Mouse (Mus musculus): Measurements from ENCODE around the gene Rb1. TPM values are rescaled to one million over a fixed set of nuclear protein-coding genes. Genes with fewer than 3 reads are reported as not detected.
A peak's percentile ranks its signal among the peaks of the same experiment; 100 is the strongest.

Rb1 gene
- total RNA-seq, 2 experiments from 2014 or later, result 14.4 to 20.1 TPM

- TF ChIP-seq CTCF (IDR thresholded peaks at IDR 0.05), result no peak
- no peak for DNase-seq
- intact Hi-C loops (cut with DNase I), result no loop called here
Observed at GRCm38 (mm10) chr14:73292434-73292833, 33.2 kb downstream of the Rb1 start.

GRCm38 (mm10) chr14:73289915-73290314 lies 35.7 kb downstream of the Rb1 start:
- DNase-seq, result no peak
- intact Hi-C loops (cut with DNase I), result loop anchor here (5.0 kb wide), 1 partner anchor 53 kb away; the partner anchor contains the start of gene Lpar6
- no peak for TF ChIP-seq CTCF (IDR thresholded peaks at IDR 0.05)
- Histone ChIP-seq H3K4me3 (no peak overlapping the region), H3K27ac (no peak overlapping the region)

More at GRCm38 (mm10) chr14:73292434-73292833, 33.2 kb downstream of the Rb1 start:
- H3K27ac ChIP-seq, result no peak overlapping the region
- H3K4me3 ChIP-seq, result no peak overlapping the region

GRCm38 (mm10) chr14:73280996-73281395 lies 44.6 kb downstream of the Rb1 start:
- Histone ChIP-seq H3K27ac (no peak overlapping the region), H3K4me3 (no peak overlapping the region)
- no peak for DNase-seq
- intact Hi-C loops (cut with DNase I), result no loop called here
- peak; percentile 57 for TF ChIP-seq CTCF (IDR thresholded peaks at IDR 0.05)

- Histone ChIP-seq H3K27ac (no peak overlapping the region), H3K4me3 (no peak overlapping the region)
Observed at GRCm38 (mm10) chr14:73279096-73279495, 46.5 kb downstream of the Rb1 start.

GRCm38 (mm10) chr14:73271807-73272206 lies 53.8 kb downstream of the Rb1 start:
- H3K4me3 ChIP-seq, result no peak overlapping the region
- H3K27ac ChIP-seq, result no peak overlapping the region
- intact Hi-C loops (cut with DNase I), result no loop called here
- TF ChIP-seq CTCF (IDR thresholded peaks at IDR 0.05), result no peak
- no peak for DNase-seq

More at GRCm38 (mm10) chr14:73279096-73279495, 46.5 kb downstream of the Rb1 start:
- intact Hi-C loops (cut with DNase I), result no loop called here
- TF ChIP-seq CTCF (IDR thresholded peaks at IDR 0.05), result no peak
- DNase-seq, result no peak

GRCm38 (mm10) chr14:73266166-73266565 lies 59.5 kb downstream of the Rb1 start:
- peak; percentile 47 for TF ChIP-seq CTCF (IDR thresholded peaks at IDR 0.05)
- Histone ChIP-seq H3K27ac (no peak overlapping the region), H3K4me3 (no peak overlapping the region)
- DNase-seq, result no peak
- intact Hi-C loops (cut with DNase I), result no loop called here

GRCm38 (mm10) chr14:73262210-73262609 lies 63.4 kb downstream of the Rb1 start:
- no peak overlapping the region for H3K27ac ChIP-seq
- intact Hi-C loops (cut with DNase I), result no loop called here
- no peak overlapping the region for H3K4me3 ChIP-seq
- no peak for TF ChIP-seq CTCF (IDR thresholded peaks at IDR 0.05)
- DNase-seq, result no peak

- H3K27ac ChIP-seq, result peak overlapping the region; percentile 31; the same call in 1 of the 2 replicates
- DNase-seq, result peak; percentile 19
- no peak overlapping the region for H3K4me3 ChIP-seq
- TF ChIP-seq CTCF (IDR thresholded peaks at IDR 0.05), result no peak
- intact Hi-C loops (cut with DNase I), result no loop called here
Observed at GRCm38 (mm10) chr14:73258181-73258580, 67.4 kb downstream of the Rb1 start.

- TF ChIP-seq CTCF (IDR thresholded peaks at IDR 0.05), result no peak
- DNase-seq, result no peak
- H3K4me3 ChIP-seq, result no peak overlapping the region
- H3K27ac ChIP-seq, result peak overlapping the region; percentile 31
- intact Hi-C loops (cut with DNase I), result no loop called here
Observed at GRCm38 (mm10) chr14:73257348-73257747, 68.3 kb downstream of the Rb1 start.

- no peak for DNase-seq
- Histone ChIP-seq H3K27ac (peak overlapping the region; percentile 7; the same call in 1 of the 2 replicates), H3K4me3 (no peak overlapping the region)
- intact Hi-C loops (cut with DNase I), result no loop called here
- no peak for TF ChIP-seq CTCF (IDR thresholded peaks at IDR 0.05)
Observed at GRCm38 (mm10) chr14:73255426-73255970, 70.1 kb downstream of the Rb1 start.

GRCm38 (mm10) chr14:73254412-73254811 lies 71.2 kb downstream of the Rb1 start:
- Histone ChIP-seq H3K4me3 (no peak overlapping the region), H3K27ac (peak overlapping the region; percentile 17; the same call in 1 of the 2 replicates)
- no peak for DNase-seq
- TF ChIP-seq CTCF (IDR thresholded peaks at IDR 0.05), result no peak
- intact Hi-C loops (cut with DNase I), result no loop called here

- intact Hi-C loops (cut with DNase I), result no loop called here
- TF ChIP-seq CTCF (IDR thresholded peaks at IDR 0.05), result no peak
- peak overlapping the region; percentile 48 for H3K27ac ChIP-seq
Observed at GRCm38 (mm10) chr14:73253453-73254251, 72.0 kb downstream of the Rb1 start.

GRCm38 (mm10) chr14:73252276-73252675 lies 73.3 kb downstream of the Rb1 start:
- Histone ChIP-seq H3K27ac (peak overlapping the region; percentile 48; the same call in 1 of the 2 replicates), H3K4me3 (no peak overlapping the region)
- DNase-seq, result no peak
- intact Hi-C loops (cut with DNase I), result no loop called here
- TF ChIP-seq CTCF (IDR thresholded peaks at IDR 0.05), result no peak

More at GRCm38 (mm10) chr14:73253453-73254251, 72.0 kb downstream of the Rb1 start:
- no peak overlapping the region for H3K4me3 ChIP-seq
- no peak for DNase-seq

Data from gastrocnemius, adult 2 months (tissue).